Mouse (Mus musculus) kidney, adult 8-10 months (tissue): ENCODE data around the gene Itpr1.
A peak's percentile ranks its signal among the peaks of the same experiment; 100 is the strongest.

ENCODE experiments used
- DNase-seq, 2 experiments: peaks; one replicate each; pipeline ENCODE4 v3.0.0; 2022

Gene Itpr1

DNA sequence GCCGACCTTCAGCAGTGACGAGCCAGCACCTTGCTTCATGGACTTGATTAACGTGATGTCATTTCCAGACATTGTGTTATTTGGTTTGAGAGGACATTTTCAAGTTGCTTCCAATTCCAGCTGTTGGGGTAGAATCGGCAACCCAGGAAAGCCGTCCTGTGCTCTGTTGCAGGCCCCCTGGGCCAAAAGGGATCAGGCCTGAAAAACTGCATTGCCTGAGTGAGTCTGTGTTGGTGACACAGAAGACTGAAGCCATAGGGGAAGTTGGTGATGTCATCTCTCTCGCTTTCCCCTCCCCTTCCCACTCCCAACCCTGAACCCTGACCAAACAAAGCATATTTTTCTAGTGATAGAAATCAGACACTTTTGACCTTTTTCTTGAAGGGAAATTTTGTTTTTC, 114.7 kb downstream of the Itpr1 start:
- no peak for DNase-seq

DNA sequence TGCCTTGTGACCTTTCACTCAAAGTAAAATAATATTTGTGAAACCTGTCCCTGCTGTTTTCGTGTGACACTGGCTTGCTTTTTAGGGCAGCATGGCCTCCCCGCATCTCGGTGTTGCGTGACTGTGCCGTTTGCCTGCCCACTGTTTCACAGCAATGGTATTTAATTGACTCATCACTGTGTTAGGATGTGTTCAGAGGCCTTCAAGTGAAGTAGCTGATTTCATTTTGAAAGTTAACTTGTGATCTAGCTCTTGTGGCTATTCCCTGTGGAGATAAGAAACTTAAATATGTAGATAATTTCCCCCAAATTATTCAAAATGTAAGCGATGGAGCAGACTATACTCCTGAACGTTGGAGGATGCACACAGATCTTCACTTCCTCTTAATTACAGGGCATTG, 115.4 kb downstream of the Itpr1 start:
- DNase-seq = no peak

DNA sequence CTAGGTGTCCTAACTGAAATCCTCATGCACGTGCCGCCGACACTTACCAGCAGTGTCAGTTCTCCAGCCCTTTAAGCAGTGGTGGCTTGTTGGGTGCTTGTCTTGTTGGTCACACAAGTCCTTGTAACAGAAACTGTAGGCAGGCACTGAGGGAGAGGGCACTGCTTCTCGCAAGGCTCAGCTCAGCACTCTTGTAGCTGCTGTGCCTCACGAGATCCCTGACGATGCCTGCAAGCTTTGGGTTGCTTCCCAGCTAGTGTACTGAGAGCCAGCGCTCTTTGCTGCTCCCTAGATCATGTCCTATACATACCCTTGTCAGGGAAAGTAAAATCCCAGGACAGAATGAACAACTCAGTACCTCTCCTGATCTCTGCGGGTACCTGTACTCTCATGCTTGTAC, 117.6 kb downstream of the Itpr1 start:
- no peak for DNase-seq

DNA sequence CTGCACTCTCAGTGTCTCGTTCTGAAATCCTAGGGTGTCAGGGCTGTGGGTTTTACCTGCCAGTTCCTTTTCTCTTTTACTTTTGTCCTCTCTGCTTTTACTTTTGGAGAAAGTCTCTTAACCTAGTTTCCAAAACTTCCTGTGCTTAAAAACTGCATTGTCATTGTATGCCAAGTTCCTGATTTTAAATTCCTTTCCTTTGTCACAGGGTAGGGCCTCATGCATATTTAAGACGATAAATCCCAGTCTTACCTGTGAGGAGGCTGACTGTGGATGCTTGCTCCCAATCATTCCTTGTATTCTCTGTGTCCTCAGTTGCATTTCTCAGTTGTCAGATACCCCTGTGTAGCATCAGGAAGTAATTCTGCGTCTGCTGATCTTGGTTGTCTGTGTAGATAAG, 118.4 kb downstream of the Itpr1 start:
- DNase-seq = no peak

DNA sequence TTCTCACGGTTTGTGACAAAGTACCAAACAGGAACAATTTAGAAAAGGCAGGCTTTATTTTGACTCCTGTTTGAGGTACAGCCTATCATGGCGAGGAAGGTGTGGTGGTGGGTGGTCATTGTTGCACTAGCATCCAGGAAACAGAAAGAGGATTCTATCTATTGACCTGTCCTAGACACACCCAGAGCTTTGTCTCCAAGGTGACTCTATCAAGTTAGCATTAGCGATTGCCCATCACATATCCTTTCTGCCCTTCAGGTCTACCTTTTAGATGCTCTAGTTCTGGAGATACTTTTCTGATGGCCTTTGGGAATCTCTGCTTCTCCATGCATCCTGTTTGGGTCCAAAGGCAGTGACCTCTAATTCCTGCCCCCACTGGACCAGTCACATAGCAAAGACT, 121.2 kb downstream of the Itpr1 start:
- DNase-seq = no peak

DNA sequence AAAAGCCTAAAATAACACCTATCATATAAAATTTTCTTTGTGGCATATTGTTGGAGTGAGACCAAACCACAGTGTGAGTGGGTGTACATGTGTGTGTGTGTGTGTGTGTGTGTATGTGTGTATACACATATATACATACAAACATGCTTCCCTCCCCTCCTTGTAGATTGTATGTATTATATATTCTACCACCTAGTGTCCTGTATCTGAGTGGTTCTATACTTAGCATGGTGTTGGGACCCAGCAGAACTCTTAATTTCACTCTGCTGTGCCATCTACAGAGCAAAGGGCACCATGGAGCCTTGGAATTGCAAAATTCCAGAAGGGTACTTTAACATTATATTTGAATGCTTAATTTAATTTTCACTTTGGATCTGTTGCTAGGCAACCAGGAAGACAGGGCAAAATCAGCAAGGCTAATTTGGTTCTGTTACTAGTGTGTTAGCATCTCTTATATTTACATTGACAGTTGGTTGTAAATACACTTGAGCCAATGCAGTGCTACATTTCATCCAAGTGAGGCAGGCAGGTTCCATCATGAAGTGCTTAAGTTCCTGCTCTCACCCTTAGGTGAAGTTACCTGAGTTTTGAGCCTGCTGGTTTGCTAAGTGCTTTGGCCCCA, 122.4 kb downstream of the Itpr1 start:
- DNase-seq = no peak

DNA sequence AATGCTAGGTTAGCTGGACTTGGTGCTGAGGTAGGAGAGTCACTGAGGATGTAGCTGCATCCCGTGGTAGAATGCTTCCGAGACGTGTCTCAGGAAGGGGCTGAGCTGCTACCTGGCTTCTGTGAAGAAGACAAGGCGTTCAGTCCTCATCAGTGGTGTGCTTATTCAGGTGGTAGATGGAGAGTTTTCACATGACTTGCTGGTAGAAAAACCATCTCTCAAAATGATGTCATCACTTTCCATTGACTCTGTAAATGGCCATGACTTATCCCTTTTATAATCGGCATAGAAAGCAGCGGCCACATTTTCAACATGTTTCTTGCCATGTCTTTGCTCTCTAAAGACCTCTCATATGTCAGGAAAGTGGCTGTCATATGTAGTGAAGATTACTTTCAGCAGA, 123.6 kb downstream of the Itpr1 start:
- no peak for DNase-seq

DNA sequence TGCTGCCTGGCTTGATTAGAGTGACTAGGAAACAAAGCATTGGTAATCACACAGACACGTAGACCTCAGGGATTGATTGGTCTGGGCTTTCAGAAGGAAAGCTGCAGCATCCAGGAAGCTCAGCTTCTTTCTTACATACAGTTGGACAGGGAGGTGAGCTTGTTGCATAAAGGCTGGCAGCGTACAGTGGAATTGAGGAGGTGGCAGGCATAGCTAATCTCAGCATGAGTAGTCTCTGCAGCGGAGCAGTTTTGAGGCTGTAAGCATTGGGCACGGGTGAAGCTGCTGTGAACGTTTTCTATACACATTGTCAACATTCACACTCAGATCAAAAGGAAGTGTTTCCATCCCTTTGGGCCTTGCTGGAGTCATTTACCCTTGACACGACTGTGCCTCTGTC, 124.4 kb downstream of the Itpr1 start:
- no peak for DNase-seq

DNA sequence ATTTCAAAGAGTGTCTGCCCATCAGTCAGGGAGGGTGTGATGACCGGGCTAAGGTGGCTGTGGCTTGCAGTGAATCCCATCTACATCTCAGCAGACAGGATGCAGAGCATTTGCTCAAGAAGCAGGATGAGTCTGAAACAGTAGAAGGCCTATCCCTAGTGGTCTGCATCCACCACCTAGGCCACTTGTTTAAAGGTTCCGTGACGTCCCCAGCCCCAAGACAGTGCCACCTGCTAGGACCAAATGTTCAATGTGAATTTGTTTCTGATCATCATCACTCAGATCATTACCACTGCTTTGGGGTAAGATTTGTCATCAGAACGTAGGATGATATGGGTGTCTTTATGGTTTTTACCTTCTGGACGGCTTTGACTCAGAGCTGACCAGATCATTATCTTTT, 125.5 kb downstream of the Itpr1 start:
- no peak for DNase-seq

DNA sequence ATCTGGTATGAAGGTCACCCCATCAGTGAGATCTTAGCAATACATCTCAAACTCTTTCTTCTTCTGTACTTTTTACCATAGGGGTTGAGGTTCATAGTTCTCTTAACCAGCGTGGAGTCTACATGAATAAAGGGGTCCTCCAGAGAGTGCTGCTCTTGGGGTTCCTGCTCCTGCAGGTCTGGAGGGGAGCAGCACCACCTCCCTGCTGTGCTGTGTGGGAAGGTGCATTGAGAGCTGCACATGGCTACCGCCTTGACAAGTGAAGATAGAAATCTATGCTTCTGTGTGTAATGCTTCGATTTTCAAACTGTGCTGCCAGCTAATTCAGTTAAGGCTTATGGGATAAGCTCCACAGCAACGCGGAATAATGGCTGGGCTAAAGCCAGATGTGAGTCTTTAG, 130.1 kb downstream of the Itpr1 start:
- no peak for DNase-seq

DNA sequence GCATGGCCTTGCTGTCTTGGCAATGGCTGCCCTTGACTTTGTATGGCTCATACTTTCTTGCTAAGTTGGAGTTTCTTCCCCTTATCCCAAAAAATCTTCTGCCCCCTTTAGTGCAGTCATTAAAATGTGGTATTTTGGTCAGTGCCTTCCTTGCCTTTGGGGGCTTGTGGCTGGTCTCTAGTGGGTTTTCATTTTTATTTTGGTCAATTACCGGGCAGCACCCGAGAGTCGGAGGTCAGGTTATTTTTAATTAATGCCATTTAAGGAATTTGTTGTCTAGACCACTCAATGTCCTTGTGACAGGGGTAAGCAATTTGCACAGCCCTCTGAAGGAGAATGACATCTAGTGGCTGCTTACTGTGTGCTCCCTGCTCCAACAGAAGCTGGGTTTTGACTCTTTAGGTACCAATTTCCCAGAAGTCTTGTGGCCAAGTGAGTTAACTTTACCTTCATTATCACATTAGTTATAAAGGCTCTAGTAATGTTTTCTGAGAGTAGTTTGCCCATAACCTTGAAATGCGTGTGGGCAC, 130.9 kb downstream of the Itpr1 start:
- DNase-seq = no peak

DNA sequence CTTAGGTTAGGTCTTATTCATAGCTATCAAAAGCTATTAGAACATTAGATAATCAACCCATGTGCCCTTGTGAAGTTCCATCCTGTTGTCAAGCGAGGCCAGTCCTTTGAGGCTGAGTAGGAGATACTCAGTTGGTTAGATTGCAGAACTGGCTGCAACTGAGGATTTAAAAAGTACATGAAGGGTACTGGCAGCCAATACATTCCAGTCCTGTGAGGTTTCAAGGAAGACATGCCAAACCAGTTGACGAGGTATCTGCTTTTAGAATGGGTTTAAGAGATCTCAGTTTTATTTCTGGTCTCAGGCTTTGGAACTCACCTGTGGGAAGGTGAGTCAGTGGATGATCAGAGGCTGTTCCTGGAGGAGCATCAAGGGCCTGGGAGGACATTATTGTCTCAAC, 137.9 kb downstream of the Itpr1 start:
- DNase-seq = no peak

DNA sequence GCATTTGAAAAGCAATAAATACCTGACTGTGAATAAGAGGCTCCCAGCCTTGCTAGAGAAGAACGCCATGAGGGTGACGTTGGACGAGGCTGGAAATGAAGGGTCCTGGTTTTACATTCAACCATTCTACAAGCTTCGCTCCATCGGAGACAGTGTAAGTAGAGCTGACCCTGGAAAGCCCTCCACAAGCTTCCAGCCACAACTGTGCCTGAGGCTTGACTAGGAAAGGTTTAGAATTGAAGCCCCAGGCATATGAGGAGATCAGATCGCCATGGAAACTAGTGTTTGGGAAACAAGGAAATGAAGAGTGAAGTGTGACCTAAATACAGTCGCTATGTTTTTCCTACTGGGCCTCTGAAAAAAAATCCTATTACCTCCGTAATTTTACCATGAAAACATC, 139.1 kb downstream of the Itpr1 start:
- DNase-seq = no peak

DNA sequence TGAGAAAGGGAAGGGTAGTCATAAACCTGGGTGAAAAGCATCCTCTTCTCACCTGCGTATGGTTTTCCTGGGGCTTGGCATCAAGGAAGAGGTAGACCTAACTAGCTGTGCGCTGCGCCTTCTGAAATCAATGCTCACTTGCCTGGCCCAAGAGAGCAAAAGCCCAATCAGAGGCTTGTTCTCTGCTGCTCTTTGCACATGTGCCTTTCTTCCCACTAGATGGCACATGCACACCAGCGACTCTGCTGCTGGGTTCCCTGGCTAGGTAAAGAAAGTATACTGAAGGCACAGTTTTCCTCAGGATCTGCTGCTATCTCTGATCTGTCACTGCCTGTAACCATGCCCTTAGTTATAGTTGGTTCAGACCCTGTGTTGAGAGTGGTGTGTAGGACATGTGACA, 154.5 kb downstream of the Itpr1 start:
- DNase-seq = no peak

DNA sequence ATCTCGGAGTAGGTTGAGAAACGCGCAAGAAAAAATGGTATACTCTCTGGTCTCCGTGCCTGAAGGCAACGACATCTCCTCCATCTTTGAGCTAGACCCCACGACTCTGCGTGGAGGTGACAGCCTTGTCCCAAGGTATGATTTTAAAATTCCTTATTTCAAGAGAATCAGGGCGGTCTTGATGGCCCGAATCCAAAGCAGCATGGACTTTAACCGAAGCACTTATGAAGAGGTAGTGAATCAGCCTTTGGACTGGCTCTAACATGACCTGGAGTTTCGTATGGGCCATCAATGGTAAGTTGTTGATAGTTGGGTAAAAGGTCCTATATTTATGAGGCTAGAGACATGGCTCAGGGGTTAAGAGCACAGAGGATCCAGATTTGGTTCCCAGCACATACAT, 156.1 kb downstream of the Itpr1 start:
- peak in 1 of 2 experiments; percentile 39 for DNase-seq

DNA sequence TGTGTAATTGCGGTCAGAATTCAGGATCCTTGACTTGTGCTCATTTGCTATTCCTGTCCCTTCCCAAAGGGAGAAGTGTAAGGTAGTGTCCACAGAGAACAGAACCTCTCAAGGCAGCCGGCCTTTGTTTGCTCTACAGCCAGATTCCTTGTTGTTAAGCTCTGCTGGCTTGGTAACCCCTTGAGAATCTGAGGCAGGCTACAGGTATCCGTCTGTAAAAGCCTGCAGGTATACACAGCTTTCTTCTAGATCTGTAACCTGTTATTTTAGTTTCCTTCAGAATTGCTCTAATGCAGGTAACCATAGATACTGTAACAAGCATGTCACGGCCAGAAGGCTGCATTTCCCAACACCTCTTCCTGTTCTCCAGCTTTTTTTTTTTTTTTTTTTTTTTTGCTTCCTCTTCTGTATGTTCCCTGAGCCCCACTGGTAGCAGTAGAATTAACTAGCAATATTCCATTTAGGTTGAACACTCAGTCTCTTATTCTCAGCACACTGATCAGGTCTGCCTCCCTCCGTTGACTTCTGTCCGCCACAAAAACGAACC, 158.5 kb downstream of the Itpr1 start:
- DNase-seq = no peak

DNA sequence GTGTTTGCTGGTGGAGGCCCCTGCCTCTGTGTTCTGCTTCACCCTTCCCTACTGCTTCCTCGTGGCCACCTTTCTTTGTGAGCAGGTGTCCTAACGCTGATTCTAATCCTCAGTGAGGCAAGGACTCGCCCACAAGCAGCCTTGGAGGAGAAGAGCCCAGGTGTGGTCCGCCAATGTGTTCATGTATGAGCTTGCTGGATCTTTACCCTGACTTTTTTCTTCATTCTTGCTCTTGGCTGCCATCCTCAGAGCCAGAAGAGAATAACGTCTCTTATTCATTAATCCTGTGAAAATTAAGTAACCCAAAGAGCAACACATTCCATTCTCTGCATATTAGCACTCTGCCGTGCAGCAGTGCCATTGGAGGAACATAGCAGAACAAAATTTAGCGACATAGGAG, 161.1 kb downstream of the Itpr1 start:
- no peak for DNase-seq

DNA sequence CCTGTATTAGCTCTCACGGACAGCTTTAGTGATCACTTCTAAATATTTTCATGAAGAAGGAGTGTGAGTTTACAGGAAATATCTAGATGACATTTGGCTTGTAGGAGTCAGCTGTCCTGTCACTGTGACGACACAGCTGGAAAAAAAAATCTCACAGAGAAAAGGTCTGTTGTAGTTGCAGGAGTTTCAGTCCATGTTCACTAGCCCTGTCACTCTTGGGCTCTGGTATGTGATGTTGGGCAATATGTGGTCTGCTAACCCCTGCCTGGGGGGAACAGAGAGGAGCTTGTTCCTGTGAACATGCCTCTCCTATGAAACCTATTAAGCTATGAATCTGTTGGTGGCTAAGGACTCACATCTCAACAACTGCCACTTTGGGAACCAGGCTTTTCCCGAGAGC, 166.1 kb downstream of the Itpr1 start:
- DNase-seq = no peak

DNA sequence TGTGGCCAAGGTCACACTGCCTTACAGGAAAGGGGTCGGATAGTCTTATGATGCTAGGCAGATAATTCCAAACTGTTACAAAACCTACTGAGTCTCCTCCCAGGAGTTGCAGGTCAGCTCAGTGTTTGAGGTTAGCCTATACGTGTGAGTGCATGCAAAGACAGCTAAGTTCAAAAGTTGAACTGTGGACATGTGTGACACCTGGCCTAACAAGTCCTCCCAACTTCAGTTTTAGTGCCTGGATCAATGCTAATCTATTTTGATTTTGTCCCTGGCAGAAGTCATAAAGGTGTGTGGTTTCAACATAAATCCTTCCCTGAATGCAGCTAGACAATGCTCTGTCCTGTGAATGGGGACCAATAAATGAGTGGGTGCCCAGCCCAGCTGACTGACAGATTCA, 167.3 kb downstream of the Itpr1 start:
- DNase-seq = no peak

DNA sequence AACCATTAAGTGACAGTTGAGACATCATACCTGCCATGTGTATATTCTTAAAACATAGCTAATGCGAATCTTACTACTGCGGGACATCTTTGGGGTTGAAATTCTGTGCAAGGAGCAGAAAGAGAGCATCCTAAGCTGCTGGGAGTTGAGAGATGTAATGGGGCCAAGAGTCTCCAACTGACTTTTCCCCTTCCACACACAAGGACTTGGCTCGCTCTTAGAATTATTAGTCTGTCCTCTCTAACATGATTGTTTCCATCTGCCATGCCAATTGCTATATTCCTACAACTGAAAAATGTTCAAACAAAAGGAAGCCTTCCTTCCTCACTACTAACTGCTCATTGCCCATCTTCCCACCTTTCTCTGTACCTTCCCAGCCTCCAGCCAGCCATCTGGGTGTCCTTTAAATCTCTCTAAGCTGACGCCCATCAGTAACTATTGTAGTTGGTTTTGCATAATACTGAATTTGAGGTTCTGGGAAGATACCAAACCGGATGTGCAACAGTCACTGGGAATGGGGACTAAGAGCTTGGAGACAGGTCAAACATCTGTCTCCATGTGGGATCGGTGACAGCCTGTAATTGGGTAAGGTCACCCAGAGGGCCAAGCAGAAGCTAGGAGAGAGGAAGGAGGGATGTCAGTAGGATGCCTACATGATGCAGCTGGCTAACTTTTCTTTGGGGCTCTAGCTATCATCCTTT, 177.9 kb downstream of the Itpr1 start:
- DNase-seq = peak in 1 of 2 experiments; percentile 33

DNA sequence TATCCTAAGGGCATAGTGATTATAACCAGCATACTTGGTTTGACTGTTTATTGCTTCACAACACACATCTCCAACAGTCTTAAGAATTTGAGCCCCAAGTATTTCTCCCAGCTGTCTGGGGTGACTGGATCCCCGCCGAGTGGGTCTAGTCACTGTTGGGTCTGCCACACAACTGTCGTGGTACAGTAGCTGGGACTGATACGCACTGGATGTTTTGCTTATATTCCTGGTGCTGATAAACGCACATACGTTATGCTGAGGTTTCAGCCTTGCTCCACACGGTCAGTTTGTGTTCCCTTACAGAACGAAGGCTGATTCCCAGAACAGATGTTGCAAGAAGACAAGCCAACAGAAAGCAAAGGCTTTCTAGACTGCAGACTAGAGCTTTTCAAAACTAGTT, 180.2 kb downstream of the Itpr1 start:
- DNase-seq = no peak

DNA sequence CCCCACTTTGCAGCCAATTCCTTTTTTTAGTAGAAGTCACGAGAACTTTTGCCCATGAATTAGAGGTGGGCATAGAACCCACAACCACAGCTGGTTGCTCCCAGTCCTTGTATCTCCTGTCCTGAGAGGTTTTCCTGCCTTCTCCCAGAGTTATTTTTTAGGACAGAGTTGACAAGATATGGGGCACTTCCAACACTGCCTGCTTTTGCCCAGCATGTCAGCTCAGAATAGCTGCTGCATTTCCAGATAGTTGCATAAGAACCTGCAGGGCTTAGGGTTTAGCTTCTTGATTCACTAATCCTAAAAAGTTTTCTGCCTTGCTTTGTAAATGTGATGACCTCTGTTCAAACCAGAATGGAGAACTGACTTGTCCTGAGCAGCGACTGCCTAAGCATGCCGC, 185.1 kb downstream of the Itpr1 start:
- no peak for DNase-seq

DNA sequence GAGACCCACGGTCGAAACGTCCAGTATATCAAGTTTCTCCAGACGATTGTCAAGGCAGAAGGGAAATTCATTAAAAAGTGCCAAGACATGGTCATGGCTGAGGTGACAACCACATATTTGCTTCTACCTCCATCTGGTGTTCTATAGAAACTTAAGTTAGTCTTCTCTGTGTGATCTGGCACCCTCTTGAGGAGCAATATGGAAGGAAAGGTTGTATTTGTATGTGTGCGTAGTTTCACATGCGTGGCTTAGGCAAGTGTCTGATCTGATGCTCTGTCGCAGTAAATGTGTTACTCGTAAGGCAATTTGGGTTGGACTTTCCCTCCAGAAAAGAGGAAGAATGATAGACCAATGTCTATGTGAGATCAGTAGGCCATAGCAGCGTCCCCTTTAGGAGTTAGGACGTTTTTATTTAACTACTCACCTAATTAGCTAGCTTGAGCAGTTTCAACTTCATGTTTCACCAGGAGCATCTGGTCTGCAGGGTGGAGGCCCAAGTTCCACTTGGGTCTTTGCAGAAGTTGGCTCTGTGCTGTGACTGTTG, 188.6 kb downstream of the Itpr1 start:
- no peak for DNase-seq

DNA sequence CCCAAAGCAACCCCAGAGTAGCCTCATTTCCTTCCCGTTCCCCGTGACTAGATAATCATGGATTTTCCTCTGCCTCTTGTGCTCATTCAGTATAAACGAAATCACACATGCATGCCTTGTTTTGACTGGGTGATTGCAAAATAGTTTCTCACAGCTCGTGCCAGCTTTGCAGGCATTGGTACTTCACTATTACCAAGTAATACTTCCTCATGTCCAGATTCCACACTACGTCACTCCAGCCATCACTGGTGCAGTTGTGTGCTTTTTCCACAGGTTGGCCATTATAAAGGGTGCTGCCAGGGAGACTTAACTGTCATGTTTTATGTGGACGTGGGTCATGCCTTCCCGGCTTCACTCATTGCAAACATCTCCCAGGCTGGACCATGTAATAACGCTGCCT, 191.8 kb downstream of the Itpr1 start:
- no peak for DNase-seq
